Mouse (Mus musculus): ENCODE measurements around the gene Zfp940. TPM values are rescaled to one million over a fixed set of nuclear protein-coding genes. Genes with fewer than 3 reads are reported as not detected.

Gene Zfp940
- 9.0 and 10.2 TPM in 2 replicates for polyA plus RNA-seq (2015; fragmentation: Nextera tagmentation; extraction: Ambion mirVana)

GRCm38 (mm10) chr7:29853219-29853842 lies at the start of gene Zfp940:
TSS of gene Zfp940 (minus strand) at chr7:29853669.

DNA sequence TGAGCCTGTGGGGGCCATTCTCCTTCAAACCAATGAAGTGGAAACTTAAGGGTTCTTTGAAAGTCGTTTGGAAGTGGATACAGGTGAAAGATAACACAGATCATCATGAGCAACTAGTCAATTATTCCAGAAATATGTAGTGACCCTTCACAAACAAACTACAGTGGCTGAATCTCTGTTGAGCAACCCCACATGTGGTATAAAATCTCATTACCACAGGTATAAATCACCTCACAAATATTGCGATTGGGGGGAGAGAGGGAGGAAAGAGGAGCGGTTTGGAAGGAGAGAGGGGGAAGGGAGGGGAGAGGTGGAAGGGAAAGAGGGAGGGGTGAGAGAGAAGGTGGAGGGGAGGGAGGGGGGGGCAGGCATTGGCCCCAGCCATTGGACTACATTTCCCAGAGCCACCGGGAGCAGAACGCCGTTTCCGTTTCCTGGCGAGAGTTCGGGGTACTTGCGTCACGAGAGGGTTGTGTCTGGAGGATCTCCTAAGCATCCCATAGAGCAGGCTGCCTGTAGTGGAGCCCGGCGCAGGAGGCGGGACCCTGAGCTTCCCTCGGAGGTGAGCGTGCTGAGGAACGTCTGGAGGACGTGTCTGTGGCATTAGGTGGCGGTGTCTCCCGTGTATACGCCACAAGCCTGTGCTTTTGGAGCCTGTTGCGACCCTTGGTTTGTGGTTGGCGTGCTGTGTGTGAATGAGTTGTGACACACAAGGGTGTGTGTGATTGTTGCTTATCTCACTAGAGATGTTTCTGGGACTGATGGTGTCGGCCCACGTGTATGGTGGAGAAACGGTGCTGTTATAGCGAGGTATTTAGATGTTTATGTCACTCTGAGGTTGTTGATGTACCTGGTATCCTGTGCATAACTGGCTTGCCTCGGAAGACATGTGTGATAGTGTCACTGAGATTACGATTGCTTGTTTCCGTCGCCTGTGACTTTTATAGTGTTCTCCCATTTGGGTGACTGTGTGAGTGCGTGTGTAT lies 6.4 kb upstream of the Zfp940 start, which contains the start of gene Zfp420:
Zfp420 (plus strand) TSS at position 448 of the 986 bp plus-strand sequence.

GRCm38 (mm10) chr7:29815910-29816429 lies 37.5 kb downstream of the Zfp940 start, which contains the start of gene Zfp790:
TSS of gene Zfp790 (plus strand) at chr7:29816114.

DNA sequence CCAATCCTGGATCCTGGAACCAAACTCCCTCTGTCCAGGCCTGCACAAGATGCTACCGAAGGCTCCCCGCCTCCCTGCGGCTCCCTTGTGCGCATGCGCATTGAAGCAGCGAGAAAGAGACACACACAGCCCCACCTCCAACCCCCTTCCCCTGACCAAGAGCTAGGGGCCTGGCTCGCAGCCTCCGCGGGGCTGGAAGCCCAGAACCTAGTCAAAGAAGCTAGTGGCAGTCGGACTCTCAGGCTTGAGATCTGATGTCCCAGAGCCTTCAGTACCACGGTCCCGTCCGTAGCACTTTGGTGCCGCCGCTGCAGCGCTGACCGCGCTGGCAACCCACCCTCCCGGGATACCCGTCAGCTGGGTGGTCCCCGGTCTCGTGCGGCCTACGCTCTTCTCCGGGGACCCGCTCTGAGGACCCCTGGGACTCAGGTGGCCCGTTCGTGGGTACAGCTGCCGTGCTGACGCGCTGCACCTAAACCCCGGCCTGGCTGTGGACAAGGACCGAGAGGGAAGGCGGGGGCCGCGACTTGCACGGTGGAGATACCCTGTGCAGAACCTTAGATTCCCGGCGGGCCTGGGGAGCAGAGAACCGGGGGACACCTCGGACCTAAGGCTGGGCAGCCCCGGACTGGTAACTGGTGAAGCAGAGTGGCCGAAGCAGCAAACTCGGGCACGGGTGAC lies 69.5 kb downstream of the Zfp940 start, which contains the start of gene Zfp30:
Zfp30 (plus strand) TSS at position 128 of the 681 bp plus-strand sequence.

Other genes starting within 250 kb of the Zfp940 start
- gene Catsperg2, start 126.6 kb downstream of the Zfp940 start, polyA plus RNA-seq (2015; fragmentation: Nextera tagmentation; extraction: Ambion mirVana) = 0.06 and 0.14 TPM in 2 replicates
- 7.3 and 7.4 TPM in 2 replicates for gene Zfp84, start 85.1 kb downstream of the Zfp940 start, polyA plus RNA-seq (2015; fragmentation: Nextera tagmentation; extraction: Ambion mirVana)
- 11.2 and 12.6 TPM in 2 replicates for gene Zfp30, start 69.7 kb downstream of the Zfp940 start, polyA plus RNA-seq (2015; fragmentation: Nextera tagmentation; extraction: Ambion mirVana)
- gene Zfp790, start 37.6 kb downstream of the Zfp940 start, polyA plus RNA-seq (2015; fragmentation: Nextera tagmentation; extraction: Ambion mirVana) = 11.8 and 12.5 TPM in 2 replicates
- 13.2 and 14.1 TPM in 2 replicates for gene Zfp420, start 6.3 kb upstream of the Zfp940 start, polyA plus RNA-seq (2015; fragmentation: Nextera tagmentation; extraction: Ambion mirVana)
- gene Zfp27, start 52.9 kb upstream of the Zfp940 start, polyA plus RNA-seq (2015; fragmentation: Nextera tagmentation; extraction: Ambion mirVana) = 9.3 and 9.5 TPM in 2 replicates
- 3.9 and 4.0 TPM in 2 replicates for gene Zfp383, start 54.6 kb upstream of the Zfp940 start, polyA plus RNA-seq (2015; fragmentation: Nextera tagmentation; extraction: Ambion mirVana)
- 14.1 and 18.0 TPM in 2 replicates for gene Zfp74, start 100.4 kb upstream of the Zfp940 start, polyA plus RNA-seq (2015; fragmentation: Nextera tagmentation; extraction: Ambion mirVana)
- 3.5 and 3.8 TPM in 2 replicates for gene Zfp568, start 130.3 kb upstream of the Zfp940 start, polyA plus RNA-seq (2015; fragmentation: Nextera tagmentation; extraction: Ambion mirVana)
- 7.7 and 8.9 TPM in 2 replicates for gene Zfp14, start 197.7 kb upstream of the Zfp940 start, polyA plus RNA-seq (2015; fragmentation: Nextera tagmentation; extraction: Ambion mirVana)
- gene Zfp82, start 219.2 kb upstream of the Zfp940 start, polyA plus RNA-seq (2015; fragmentation: Nextera tagmentation; extraction: Ambion mirVana) = 6.1 and 7.4 TPM in 2 replicates
- gene Gm26920, start 236.7 kb upstream of the Zfp940 start, polyA plus RNA-seq (2015; fragmentation: Nextera tagmentation; extraction: Ambion mirVana) = 1.3 TPM in 1 of 2 replicates, not detected in the other
- gene Zfp566, start 236.9 kb upstream of the Zfp940 start, polyA plus RNA-seq (2015; fragmentation: Nextera tagmentation; extraction: Ambion mirVana) = 14.9 and 16.5 TPM in 2 replicates
- 43.7 and 49.3 TPM in 2 replicates for gene Zfp260, start 241.1 kb upstream of the Zfp940 start, polyA plus RNA-seq (2015; fragmentation: Nextera tagmentation; extraction: Ambion mirVana)

Measured in neural tube, postnatal 0 days (tissue).